Mouse (Mus musculus): ENCODE measurements around the gene Mcm10. TPM values are rescaled to one million over a fixed set of nuclear protein-coding genes. Genes with fewer than 3 reads are reported as not detected.

Mcm10 gene
- total and polyA plus RNA-seq, 3 experiments = 72.6 to 104 (median 73.6) TPM

DNA sequence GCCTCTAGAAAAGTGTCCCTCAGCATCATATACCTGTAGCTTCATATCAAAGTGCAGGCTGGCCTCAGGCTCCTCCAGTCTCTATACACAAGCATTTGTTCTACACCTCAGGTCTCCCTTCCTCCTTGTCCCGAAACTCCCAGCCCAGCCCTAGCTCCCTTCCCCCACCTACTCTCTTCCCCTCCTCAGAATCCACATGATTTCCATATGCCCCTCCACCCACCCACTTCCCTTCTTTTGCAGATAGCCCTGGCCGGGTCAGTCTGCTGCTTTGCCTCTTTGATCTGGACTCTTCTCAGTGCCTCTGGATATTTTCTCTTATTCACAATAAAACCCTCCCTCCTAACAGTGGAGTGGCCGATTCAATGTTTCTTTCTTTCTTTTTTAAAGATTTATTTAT, 31.7 kb upstream of the Mcm10 start:
- DNase-seq (ENCODE audit: extremely low read depth) = no peak
- Histone ChIP-seq H3K9me3 (replicated peaks; ENCODE audit: low read length) (no peaks in the 10 kb centered on the region), H3K27ac (ENCODE audit: insufficient read depth, low read depth) (no peak overlapping the region), H3K4me2 (ENCODE audit: insufficient read depth, low read depth, poor library complexity, severe bottlenecking) (no peak overlapping the region), H3K79me2 (replicated peaks; ENCODE audit: control insufficient read depth, extremely low read depth, insufficient read depth, poor library complexity, severe bottlenecking) (no peaks in the 10 kb centered on the region), H3K36me3 (replicated peaks in 1 of 2; ENCODE audit: control insufficient read depth in 1 of 2, insufficient read depth in 1 of 2, low read length in 1 of 2) (peaks cover 38 to 86% of the 10 kb centered on the region in 2 experiments), H3K27me3 (replicated peaks) (no peaks in the 10 kb centered on the region), H3K9ac (ENCODE audit: insufficient read depth, low read depth) (no peak overlapping the region), H3K4me1 (ENCODE audit: control insufficient read depth in 1 of 2, insufficient read depth in 2 of 2) (peaks cover 5 to 62% of the 10 kb centered on the region in 2 experiments), H3K4me3 (replicated peaks in 1 of 3; ENCODE audit: low read depth in 2 of 3, low read length in 2 of 3, poor library complexity in 1 of 3) (no peak overlapping the region)
- in situ Hi-C loops (cut with MboI; ENCODE audit: low pct_ligation_motif_present, low pct_unique_long_range_greater_than_20kb, low sequenced_read_pairs) = no loop called here
- TF ChIP-seq EP300 (IDR thresholded peaks at IDR 0.05; ENCODE audit: low read length) (no peak), E2F4 (IDR thresholded peaks at IDR 0.05; ENCODE audit: insufficient replicate concordance, low read depth, low read length) (no peak), SIN3A (IDR thresholded peaks at IDR 0.05; ENCODE audit: low read length) (no peak), BHLHE40 (IDR thresholded peaks at IDR 0.05; ENCODE audit: low read depth, low read length) (no peak), TCF12 (IDR thresholded peaks at IDR 0.05; ENCODE audit: low read depth, low read length) (no peak), NELFE (IDR thresholded peaks at IDR 0.05; ENCODE audit: low read depth, low read length) (no peak), ETS1 (conservative IDR thresholded peaks at IDR 0.05; ENCODE audit: low read depth, low read length) (no peak), ZKSCAN1 (IDR thresholded peaks at IDR 0.05; ENCODE audit: borderline replicate concordance, low read depth, low read length) (no peak), MXI1 (IDR thresholded peaks at IDR 0.05; ENCODE audit: low read depth, low read length) (no peak), GABPA (IDR thresholded peaks at IDR 0.05; ENCODE audit: insufficient replicate concordance, low read depth, low read length) (no peak), KAT2A (IDR thresholded peaks at IDR 0.05; ENCODE audit: insufficient replicate concordance, low read length) (no peak), MYC (IDR thresholded peaks at IDR 0.05; ENCODE audit: low read depth, low read length) (no peak), CHD1 (IDR thresholded peaks at IDR 0.05; ENCODE audit: low read depth, low read length) (no peak), MAZ (IDR thresholded peaks at IDR 0.05; ENCODE audit: low read depth, low read length) (no peak), UBTF (IDR thresholded peaks at IDR 0.05; ENCODE audit: low read depth, low read length) (no peak)
- dilution Hi-C loops (cut with MboI; ENCODE audit: extremely low pct_ligation_motif_present, extremely low pct_unique_long_range_greater_than_20kb, low sequenced_read_pairs) = no loop called here

- Histone ChIP-seq H3K4me3 (replicated peaks in 1 of 3; ENCODE audit: low read depth in 2 of 3, low read length in 2 of 3, poor library complexity in 1 of 3) (no peak overlapping the region), H3K4me2 (ENCODE audit: insufficient read depth, low read depth, poor library complexity, severe bottlenecking) (no peak overlapping the region), H3K9ac (ENCODE audit: insufficient read depth, low read depth) (no peak overlapping the region), H3K9me3 (replicated peaks; ENCODE audit: low read length) (no peaks in the 10 kb centered on the region), H3K27me3 (replicated peaks) (no peaks in the 10 kb centered on the region), H3K36me3 (replicated peaks in 1 of 2; ENCODE audit: control insufficient read depth in 1 of 2, insufficient read depth in 1 of 2, low read length in 1 of 2) (peaks cover 36 to 80% of the 10 kb centered on the region in 2 experiments), H3K79me2 (replicated peaks; ENCODE audit: control insufficient read depth, extremely low read depth, insufficient read depth, poor library complexity, severe bottlenecking) (no peaks in the 10 kb centered on the region), H3K4me1 (ENCODE audit: control insufficient read depth in 1 of 2, insufficient read depth in 2 of 2) (peaks cover 5 to 62% of the 10 kb centered on the region in 2 experiments), H3K27ac (ENCODE audit: insufficient read depth, low read depth) (no peak overlapping the region)
- DNase-seq (ENCODE audit: extremely low read depth) = no peak
- in situ Hi-C loops (cut with MboI; ENCODE audit: low pct_ligation_motif_present, low pct_unique_long_range_greater_than_20kb, low sequenced_read_pairs) (no loop called here), dilution Hi-C loops (cut with MboI; ENCODE audit: extremely low pct_ligation_motif_present, extremely low pct_unique_long_range_greater_than_20kb, low sequenced_read_pairs) (no loop called here)
- no peak for TF ChIP-seq CHD2 (IDR thresholded peaks at IDR 0.05; ENCODE audit: low read length)
- TF ChIP-seq TCF12 (IDR thresholded peaks at IDR 0.05; ENCODE audit: low read depth, low read length) = no peak
- TF ChIP-seq BHLHE40 (IDR thresholded peaks at IDR 0.05; ENCODE audit: low read depth, low read length) = no peak
- TF ChIP-seq KAT2A (IDR thresholded peaks at IDR 0.05; ENCODE audit: insufficient replicate concordance, low read length) = no peak
- no peak for TF ChIP-seq MAFK (IDR thresholded peaks at IDR 0.05; ENCODE audit: insufficient replicate concordance, low read length)
Measured at GRCm38 (mm10) chr2:5043476-5043761, 30.8 kb upstream of the Mcm10 start.
